Mouse (Mus musculus): Measurements from ENCODE around the gene Slc39a8. TPM values are rescaled to one million over a fixed set of nuclear protein-coding genes. Genes with fewer than 3 reads are reported as not detected.
A peak's percentile ranks its signal among the peaks of the same experiment; 100 is the strongest.

Gene Slc39a8
- total RNA-seq, 1 experiment = 3.3 TPM

DNA sequence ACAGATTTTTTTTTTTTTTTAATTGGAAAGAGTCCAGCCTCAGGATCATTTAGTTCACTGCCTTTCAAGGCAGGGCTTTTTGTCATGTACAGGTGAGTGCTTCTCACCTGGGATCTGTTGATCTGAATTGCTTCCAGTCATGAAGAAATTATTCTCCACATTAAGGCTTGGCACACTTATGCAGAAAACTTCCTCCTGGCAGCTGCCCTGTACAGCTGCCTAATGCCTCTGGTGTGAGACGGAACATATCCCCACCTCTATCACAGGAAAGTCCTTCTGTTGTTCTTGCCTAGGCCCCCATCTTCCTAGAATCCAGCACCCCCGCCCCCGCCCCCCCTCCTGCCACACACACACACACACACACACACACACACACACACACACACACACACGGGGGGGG lies 643 bp upstream of the Slc39a8 start:
- H3K36me3 ChIP-seq (ENCODE audit: control insufficient read depth, insufficient read depth, low read length, poor library complexity, severe bottlenecking) = no peaks in the 10 kb centered on the region
- in situ Hi-C loops (cut with MboI; ENCODE audit: low sequenced_read_pairs in 2 of 2, unreplicated experiment in 2 of 2) = no loop called here
- H3K4me1 ChIP-seq (ENCODE audit: control insufficient read depth in 2 of 2, insufficient read depth in 2 of 2, low read length in 2 of 2, poor library complexity in 1 of 2) = no peaks in the 10 kb centered on the region
- no peak for DNase-seq (ENCODE audit: low read depth, low spot score)
- H3K4me3 ChIP-seq (ENCODE audit: insufficient read depth in 1 of 2, low read depth in 1 of 2, low read length in 2 of 2, poor library complexity in 1 of 2, severe bottlenecking in 1 of 2) = no peak overlapping the region
- no peak overlapping the region for H3K27ac ChIP-seq (ENCODE audit: insufficient read depth, low read depth, low read length, poor library complexity, severe bottlenecking)
- TF ChIP-seq CHD2 (IDR thresholded peaks at IDR 0.05; ENCODE audit: low read depth, low read length) (no peak), ZNF384 (IDR thresholded peaks at IDR 0.05; ENCODE audit: low read depth, low read length) (no peak), ZC3H11A (IDR thresholded peaks at IDR 0.05; ENCODE audit: borderline replicate concordance, low read depth, low read length) (no peak), HCFC1 (IDR thresholded peaks at IDR 0.05; ENCODE audit: borderline replicate concordance, insufficient read depth, low read length) (no peak), MAFK (IDR thresholded peaks at IDR 0.05; ENCODE audit: insufficient read depth, low read depth, low read length) (no peak)
- H3K9ac ChIP-seq (ENCODE audit: insufficient read depth, low read depth, low read length, poor library complexity, severe bottlenecking) = no peak overlapping the region
- H3K9me3 ChIP-seq (ENCODE audit: control insufficient read depth, insufficient read depth, low read depth, low read length) = no peaks in the 10 kb centered on the region

- in situ Hi-C loops (cut with MboI; ENCODE audit: low sequenced_read_pairs in 2 of 2, unreplicated experiment in 2 of 2) = no loop called here
Observed at GRCm38 (mm10) chr3:135825754-135826683, 940 bp downstream of the Slc39a8 start.

GRCm38 (mm10) chr3:135826684-135827249 lies 1.7 kb downstream of the Slc39a8 start:
- TF ChIP-seq CHD2 (IDR thresholded peaks at IDR 0.05; ENCODE audit: low read depth, low read length) (no peak), ZC3H11A (IDR thresholded peaks at IDR 0.05; ENCODE audit: borderline replicate concordance, low read depth, low read length) (no peak), HCFC1 (IDR thresholded peaks at IDR 0.05; ENCODE audit: borderline replicate concordance, insufficient read depth, low read length) (no peak)

More at GRCm38 (mm10) chr3:135825754-135826683, 940 bp downstream of the Slc39a8 start:
- TF ChIP-seq HCFC1 (IDR thresholded peaks at IDR 0.05; ENCODE audit: borderline replicate concordance, insufficient read depth, low read length) (no peak), ZNF384 (IDR thresholded peaks at IDR 0.05; ENCODE audit: low read depth, low read length) (no peak), MAFK (IDR thresholded peaks at IDR 0.05; ENCODE audit: insufficient read depth, low read depth, low read length) (no peak), ZC3H11A (IDR thresholded peaks at IDR 0.05; ENCODE audit: borderline replicate concordance, low read depth, low read length) (no peak), CHD2 (IDR thresholded peaks at IDR 0.05; ENCODE audit: low read depth, low read length) (no peak)
- Histone ChIP-seq H3K27ac (ENCODE audit: insufficient read depth, low read depth, low read length, poor library complexity, severe bottlenecking) (no peak overlapping the region), H3K9ac (ENCODE audit: insufficient read depth, low read depth, low read length, poor library complexity, severe bottlenecking) (peak overlapping the region; percentile 49), H3K4me3 (ENCODE audit: insufficient read depth in 1 of 2, low read depth in 1 of 2, low read length in 2 of 2, poor library complexity in 1 of 2, severe bottlenecking in 1 of 2) (peak overlapping the region; percentile 54 to 73), H3K36me3 (ENCODE audit: control insufficient read depth, insufficient read depth, low read length, poor library complexity, severe bottlenecking) (no peaks in the 10 kb centered on the region), H3K9me3 (ENCODE audit: control insufficient read depth, insufficient read depth, low read depth, low read length) (no peaks in the 10 kb centered on the region), H3K4me1 (ENCODE audit: control insufficient read depth in 2 of 2, insufficient read depth in 2 of 2, low read length in 2 of 2, poor library complexity in 1 of 2) (no peaks in the 10 kb centered on the region)
- no peak for DNase-seq (ENCODE audit: low read depth, low spot score)

DNA sequence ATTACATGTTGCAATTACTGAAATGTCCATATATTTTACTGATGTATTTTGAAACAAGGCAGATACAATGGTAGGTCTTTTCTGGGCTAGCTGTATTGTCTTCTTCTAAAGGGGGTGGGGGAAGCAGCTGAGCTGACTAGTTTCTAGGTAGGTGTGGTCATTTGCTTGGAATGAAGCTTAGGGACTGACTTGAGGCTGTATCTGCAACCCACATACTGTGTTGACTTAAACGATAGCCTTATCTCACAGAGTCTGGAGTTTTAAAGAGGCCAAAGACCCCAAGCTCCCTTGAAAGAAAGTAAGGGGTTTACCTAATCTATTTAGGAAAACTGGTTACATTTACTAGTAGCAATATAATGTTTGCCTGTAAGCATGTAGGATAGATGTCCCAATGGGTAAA lies 2.9 kb downstream of the Slc39a8 start:
- TF ChIP-seq ZC3H11A (IDR thresholded peaks at IDR 0.05; ENCODE audit: borderline replicate concordance, low read depth, low read length) = no peak
- DNase-seq (ENCODE audit: low read depth, low spot score) = no peak
- in situ Hi-C loops (cut with MboI; ENCODE audit: low sequenced_read_pairs in 2 of 2, unreplicated experiment in 2 of 2) = no loop called here
- Histone ChIP-seq H3K4me1 (ENCODE audit: control insufficient read depth in 2 of 2, insufficient read depth in 2 of 2, low read length in 2 of 2, poor library complexity in 1 of 2) (no peaks in the 10 kb centered on the region), H3K36me3 (ENCODE audit: control insufficient read depth, insufficient read depth, low read length, poor library complexity, severe bottlenecking) (no peaks in the 10 kb centered on the region), H3K9ac (ENCODE audit: insufficient read depth, low read depth, low read length, poor library complexity, severe bottlenecking) (no peak overlapping the region), H3K4me3 (ENCODE audit: insufficient read depth in 1 of 2, low read depth in 1 of 2, low read length in 2 of 2, poor library complexity in 1 of 2, severe bottlenecking in 1 of 2) (no peak overlapping the region), H3K9me3 (ENCODE audit: control insufficient read depth, insufficient read depth, low read depth, low read length) (no peaks in the 10 kb centered on the region), H3K27ac (ENCODE audit: insufficient read depth, low read depth, low read length, poor library complexity, severe bottlenecking) (no peak overlapping the region)

More at GRCm38 (mm10) chr3:135826684-135827249, 1.7 kb downstream of the Slc39a8 start:
- H3K36me3 ChIP-seq (ENCODE audit: control insufficient read depth, insufficient read depth, low read length, poor library complexity, severe bottlenecking) = no peaks in the 10 kb centered on the region
- in situ Hi-C loops (cut with MboI; ENCODE audit: low sequenced_read_pairs in 2 of 2, unreplicated experiment in 2 of 2) = no loop called here
- no peaks in the 10 kb centered on the region for H3K4me1 ChIP-seq (ENCODE audit: control insufficient read depth in 2 of 2, insufficient read depth in 2 of 2, low read length in 2 of 2, poor library complexity in 1 of 2)
- H3K9me3 ChIP-seq (ENCODE audit: control insufficient read depth, insufficient read depth, low read depth, low read length) = no peaks in the 10 kb centered on the region
- peak overlapping the region; percentile 54 to 73 for H3K4me3 ChIP-seq (ENCODE audit: insufficient read depth in 1 of 2, low read depth in 1 of 2, low read length in 2 of 2, poor library complexity in 1 of 2, severe bottlenecking in 1 of 2)
- H3K9ac ChIP-seq (ENCODE audit: insufficient read depth, low read depth, low read length, poor library complexity, severe bottlenecking) = peak overlapping the region; percentile 49; the same call in 1 of the 2 replicates
- no peak overlapping the region for H3K27ac ChIP-seq (ENCODE audit: insufficient read depth, low read depth, low read length, poor library complexity, severe bottlenecking)
- no peak for DNase-seq (ENCODE audit: low read depth, low spot score)
